Mouse (Mus musculus) lung, embryonic 16.5 days (tissue): ENCODE results near the gene Hirip3. TPM values are rescaled to one million over a fixed set of nuclear protein-coding genes. Genes with fewer than 3 reads are reported as not detected.
A peak's percentile ranks its signal among the peaks of the same experiment; 100 is the strongest.
"Not testable (repeated sequence)": the region's sequence is repeated elsewhere in the genome, so short reads cannot be mapped to it uniquely, and the experiment has no call there.

Source experiments
- ATAC-seq: fragments of 200-750 bp; cut with Nextera tagmentation; 2 replicates; pipeline ENCODE4 v1.8.0; 2017; ENCODE audit warnings: low read depth, mild to moderate bottlenecking, moderate library complexity
- H3K27ac ChIP-seq: fragments of 300-500 bp; sonication (generic); 2 replicates; pipeline ENCODE4 v1.5.1; 2014; ENCODE audit warnings: mild to moderate bottlenecking, control low read depth, low read length
- H3K27me3 ChIP-seq: fragments of 300-500 bp; sonication (generic); 2 replicates; pipeline ENCODE4 v1.6.1; 2014; ENCODE audit warnings: low read depth, low read length, mixed read lengths; ENCODE audit not compliant: control insufficient read depth, insufficient read depth
- H3K36me3 ChIP-seq: fragments of 300-500 bp; sonication (generic); 2 replicates; pipeline ENCODE4 v1.6.1; 2014; ENCODE audit warnings: low read length; ENCODE audit not compliant: control insufficient read depth, insufficient read depth
- H3K4me1 ChIP-seq: fragments of 300-500 bp; sonication (generic); replicated peaks from 2 replicates; pipeline ENCODE4 v1.6.1; 2014; ENCODE audit warnings: low read length, mixed read lengths; ENCODE audit not compliant: control insufficient read depth, insufficient read depth
- H3K4me2 ChIP-seq: fragments of 300-500 bp; sonication (generic); 2 replicates; pipeline ENCODE4 v1.6.1; 2014; ENCODE audit warnings: low read depth, low read length, control low read depth
- H3K4me3 ChIP-seq: fragments of 300-500 bp; sonication (generic); 2 replicates; pipeline ENCODE4 v1.5.1; 2014; ENCODE audit warnings: mild to moderate bottlenecking, low read length, control low read depth
- H3K9ac ChIP-seq: fragments of 300-500 bp; sonication (generic); 2 replicates; pipeline ENCODE4 v1.6.1; 2014; ENCODE audit warnings: low read length, control low read depth
- H3K9me3 ChIP-seq: fragments of 300-500 bp; sonication (generic); 2 replicates; pipeline ENCODE4 v1.6.1; 2016; ENCODE audit warnings: low read length; ENCODE audit not compliant: control insufficient read depth
- WGBS: fragments of 180-500 bp; shearing (Covaris S2); extraction: QIAGEN DNeasy Blood & Tissue Kit; methylation state at CpG from one replicate; pipeline ENCODE4 v1.1.7; 2014; 5-methylcytosine and 5-hydroxymethylcytosine counted together
- polyA plus RNA-seq: library from polyadenylated mRNA; unstranded; fragments of >200 nt; fragmentation: Nextera tagmentation; extraction: Ambion mirVana; gene quantifications from 2 replicates; pipeline ENCODE4 v1.2.1, GENCODE M21; 2015

Gene Hirip3
- polyA plus RNA-seq, 1 experiment from 2014 or later = 30.3 TPM

DNA sequence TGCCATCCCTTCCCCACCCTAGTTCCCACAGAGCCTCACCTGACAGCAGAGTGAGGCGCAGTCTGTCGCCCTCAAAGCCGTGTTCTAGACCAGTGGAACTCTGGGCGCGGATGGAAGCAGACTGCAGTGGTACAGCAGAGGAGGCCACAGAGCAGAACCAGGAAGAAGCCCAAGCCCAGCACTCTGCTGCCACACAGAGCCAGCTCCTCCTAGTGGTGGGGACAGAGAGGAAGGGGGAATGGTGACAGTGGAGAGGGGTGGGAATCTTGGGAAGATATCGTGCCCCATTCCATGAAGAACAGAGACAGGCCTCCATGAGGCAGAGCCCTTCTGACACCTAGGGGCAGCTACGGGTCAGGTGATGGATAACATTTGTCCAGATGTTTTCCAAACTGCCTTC lies 27.1 kb downstream of the Hirip3 start:
- WGBS = 43% methylated on average over 7 of the region's 7 CpGs
- H3K36me3 ChIP-seq = peaks cover 6% of the 10 kb centered on the region
- no peak overlapping the region for H3K4me2 ChIP-seq
- no peak for ATAC-seq
- no peak overlapping the region for H3K9ac ChIP-seq
- H3K4me1 ChIP-seq = peaks cover 3% of the 10 kb centered on the region; the same call in 1 of the 2 replicates
- H3K9me3 ChIP-seq = no peaks in the 10 kb centered on the region
- no peak overlapping the region for H3K4me3 ChIP-seq
- H3K27me3 ChIP-seq = no peaks in the 10 kb centered on the region
- no peak overlapping the region for H3K27ac ChIP-seq

GRCm38 (mm10) chr7:126896912-126897311 lies 35.1 kb downstream of the Hirip3 start:
- Histone ChIP-seq H3K27me3 (no peaks in the 10 kb centered on the region), H3K9me3 (no peaks in the 10 kb centered on the region), H3K36me3 (no peaks in the 10 kb centered on the region), H3K4me2 (peak overlapping the region; percentile 78), H3K4me3 (no peak overlapping the region), H3K27ac (no peak overlapping the region; the same call in 1 of the 2 replicates), H3K4me1 (peaks cover 10% of the 10 kb centered on the region; the same call in 1 of the 2 replicates), H3K9ac (peak overlapping the region; percentile 82; the same call in 1 of the 2 replicates)
- WGBS = 73% methylated on average over 5 of the region's 5 CpGs
- ATAC-seq = no peak

DNA sequence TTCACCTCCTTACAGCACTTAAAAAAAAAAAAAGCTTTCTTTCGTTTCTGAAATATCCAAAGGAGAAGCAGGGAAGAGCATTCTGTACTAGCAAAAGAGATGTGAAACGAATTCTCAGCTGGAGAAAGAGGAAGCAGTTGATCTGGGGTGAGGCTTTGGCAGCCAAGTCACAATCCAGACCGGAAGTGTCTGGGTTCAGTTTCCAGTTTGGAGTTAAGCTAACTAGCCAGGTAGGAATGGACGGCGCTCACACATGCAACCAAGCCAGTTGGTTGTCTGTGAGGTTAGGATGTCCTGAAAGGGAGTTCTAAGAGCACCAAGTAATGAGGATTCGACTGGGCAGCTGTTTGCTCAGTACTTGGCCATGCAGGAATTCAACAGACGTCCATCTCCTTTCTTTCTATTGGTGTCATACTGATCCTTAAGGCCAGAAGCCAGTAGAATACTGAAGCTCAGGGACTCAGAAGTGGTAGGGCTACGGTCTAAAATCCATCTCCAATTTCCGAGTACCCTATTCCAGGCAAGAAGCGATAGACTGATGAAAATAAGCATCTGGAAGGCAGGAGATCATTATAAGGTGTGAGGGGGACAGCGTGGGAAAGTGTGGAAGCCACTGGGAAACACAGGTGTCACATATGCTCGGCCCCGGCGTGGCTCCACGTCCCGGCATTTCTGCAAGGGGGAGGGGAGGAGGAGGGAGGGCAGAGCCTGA lies 35.8 kb downstream of the Hirip3 start:
- 16% methylated on average over 14 of the region's 16 CpGs for WGBS
- H3K27ac ChIP-seq = peak overlapping the region; percentile 65
- H3K4me3 ChIP-seq = peak overlapping the region; percentile 68
- H3K36me3 ChIP-seq = no peaks in the 10 kb centered on the region
- H3K4me2 ChIP-seq = peak overlapping the region; percentile 78
- H3K9ac ChIP-seq = peak overlapping the region; percentile 82
- ATAC-seq = peak; percentile 5; the same call in 1 of the 2 replicates
- H3K4me1 ChIP-seq = peaks cover 10% of the 10 kb centered on the region; the same call in 1 of the 2 replicates
- no peaks in the 10 kb centered on the region for H3K27me3 ChIP-seq
- no peaks in the 10 kb centered on the region for H3K9me3 ChIP-seq

GRCm38 (mm10) chr7:126898102-126898990 lies 36.6 kb downstream of the Hirip3 start:
- 11% methylated on average over 37 of the region's 37 CpGs for WGBS
- peak overlapping the region; percentile 68 for H3K4me3 ChIP-seq
- H3K36me3 ChIP-seq = no peaks in the 10 kb centered on the region
- no peaks in the 10 kb centered on the region for H3K27me3 ChIP-seq
- no peaks in the 10 kb centered on the region for H3K9me3 ChIP-seq
- H3K4me2 ChIP-seq = peak overlapping the region; percentile 78
- H3K27ac ChIP-seq = peak overlapping the region; percentile 65
- ATAC-seq = peak; percentile 98
- H3K9ac ChIP-seq = peak overlapping the region; percentile 82
- H3K4me1 ChIP-seq = peaks cover 10% of the 10 kb centered on the region; the same call in 1 of the 2 replicates

GRCm38 (mm10) chr7:126899781-126900180 lies 38.0 kb downstream of the Hirip3 start:
- H3K27me3 ChIP-seq, H3K4me2 ChIP-seq, ATAC-seq, H3K36me3 ChIP-seq, H3K9ac ChIP-seq, H3K4me3 ChIP-seq, H3K27ac ChIP-seq, H3K4me1 ChIP-seq, H3K9me3 ChIP-seq: not testable (repeated sequence)
- 95% methylated on average over 7 of the region's 9 CpGs for WGBS

DNA sequence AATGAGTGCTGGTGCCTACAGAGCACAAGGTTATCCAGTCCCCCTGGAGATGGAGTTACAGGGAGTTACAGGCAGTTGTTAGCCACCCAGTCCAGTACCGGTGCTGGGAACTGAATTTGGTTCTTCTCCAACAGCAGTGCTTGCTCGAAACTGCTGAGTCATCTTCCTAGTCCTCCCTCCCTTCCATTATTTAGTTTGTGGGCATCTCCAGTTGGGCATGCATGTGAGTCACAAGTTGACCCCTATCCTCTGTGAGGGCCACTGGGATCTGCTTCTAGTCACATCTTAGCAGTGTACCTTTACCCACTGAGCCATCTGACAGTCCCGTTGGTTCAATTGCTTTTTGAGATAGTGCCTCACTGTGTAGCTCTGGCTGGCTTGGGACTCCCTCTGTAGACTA lies 43.8 kb downstream of the Hirip3 start:
- WGBS = 64% methylated on average over 3 of the region's 3 CpGs
- Histone ChIP-seq H3K36me3 (no peaks in the 10 kb centered on the region), H3K4me2 (no peak overlapping the region), H3K4me3 (no peak overlapping the region), H3K9ac (no peak overlapping the region), H3K27me3 (no peaks in the 10 kb centered on the region), H3K4me1 (no peaks in the 10 kb centered on the region), H3K9me3 (no peaks in the 10 kb centered on the region), H3K27ac (no peak overlapping the region)
- ATAC-seq = no peak

DNA sequence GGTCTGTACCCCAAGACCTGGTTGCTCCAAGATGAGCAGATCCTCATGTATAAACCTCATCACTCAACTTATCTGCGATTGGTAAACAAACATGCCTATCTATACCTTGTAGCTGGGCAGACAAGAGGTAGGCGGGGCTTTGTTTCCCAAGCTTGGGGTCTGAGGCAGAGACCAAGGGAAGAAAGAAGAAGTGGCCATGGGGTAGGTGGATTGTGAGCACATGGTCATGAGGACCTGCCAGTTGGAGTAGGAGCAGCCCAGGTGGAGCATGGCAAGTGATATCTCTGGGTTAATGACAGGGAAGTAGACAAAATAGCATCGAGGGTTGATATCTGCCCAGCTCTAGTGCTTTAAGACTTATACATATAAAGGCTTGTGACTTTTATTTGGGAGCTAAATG lies 53.1 kb downstream of the Hirip3 start:
- Histone ChIP-seq H3K36me3 (no peaks in the 10 kb centered on the region), H3K9ac (no peak overlapping the region), H3K27me3 (no peaks in the 10 kb centered on the region), H3K4me1 (no peaks in the 10 kb centered on the region), H3K4me3 (no peak overlapping the region), H3K4me2 (no peak overlapping the region), H3K27ac (no peak overlapping the region), H3K9me3 (no peaks in the 10 kb centered on the region)
- WGBS = 57% methylated on average over 3 of the region's 3 CpGs
- no peak for ATAC-seq
